Mouse (Mus musculus): ENCODE measurements around the gene Cpt1a. TPM values are rescaled to one million over a fixed set of nuclear protein-coding genes. Genes with fewer than 3 reads are reported as not detected.
A peak's percentile ranks its signal among the peaks of the same experiment; 100 is the strongest.

Cpt1a gene
- total RNA-seq, 2 experiments from 2014 or later = 24.0 to 30.0 TPM

DNA sequence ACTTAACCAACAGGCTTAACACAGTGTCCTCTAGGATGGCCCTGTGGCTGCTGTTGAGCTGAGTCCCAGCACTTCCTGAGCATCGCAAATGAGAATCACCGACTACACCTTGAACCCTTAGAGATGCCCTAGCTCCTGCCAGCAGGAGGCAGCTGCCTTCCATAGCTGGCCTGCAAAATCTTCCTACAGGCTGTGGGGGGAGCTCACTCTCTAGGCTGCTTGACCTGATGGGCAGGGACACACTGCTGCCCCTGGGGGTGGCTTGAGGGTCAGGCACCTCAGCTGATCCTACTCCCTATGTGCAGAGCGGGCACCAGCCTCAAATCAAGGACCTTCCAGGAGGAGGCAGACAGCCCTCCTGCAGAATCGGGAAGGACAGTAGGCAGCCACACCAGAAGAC, 35.5 kb downstream of the Cpt1a start:
- intact Hi-C loops (cut with DNase I) = no loop called here
- no peak for DNase-seq (ENCODE audit: low spot score in 2 of 2)

DNA sequence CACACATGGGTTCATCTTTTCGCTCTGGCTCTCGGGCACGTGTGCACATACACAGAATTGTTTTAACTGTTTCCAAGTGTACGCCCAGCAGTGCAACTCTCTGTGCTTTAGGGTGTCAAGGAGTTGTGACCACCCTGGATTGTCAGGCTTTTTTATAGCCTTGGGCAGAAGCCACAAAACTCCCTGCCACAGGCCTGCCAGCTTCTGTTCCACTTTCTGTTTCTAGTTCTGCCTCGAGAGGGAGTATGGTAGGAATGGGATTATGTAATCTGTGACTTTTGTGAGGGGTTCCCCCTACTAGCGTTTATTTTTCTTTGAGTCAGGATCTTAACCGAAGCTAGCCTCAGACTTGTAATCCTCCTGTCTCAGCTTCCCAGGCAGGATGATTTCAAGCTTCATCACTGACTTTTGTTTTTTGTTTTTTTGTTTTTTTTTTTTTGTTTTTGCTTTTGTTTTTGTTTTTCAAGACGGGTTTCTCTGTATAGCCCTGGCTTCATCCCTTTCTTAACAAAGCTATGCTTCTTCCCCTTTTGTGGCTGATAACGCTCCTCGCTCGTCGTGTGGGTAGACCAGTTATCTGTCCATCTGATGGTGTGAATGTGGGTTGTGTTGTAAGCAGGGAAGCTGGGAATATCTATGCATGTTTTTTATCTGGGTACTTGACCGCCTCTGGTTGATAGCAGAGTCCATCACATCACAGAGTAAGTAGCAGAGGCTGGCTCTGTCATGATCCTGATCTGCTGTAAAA, 37.9 kb downstream of the Cpt1a start:
- intact Hi-C loops (cut with DNase I) = no loop called here

DNA sequence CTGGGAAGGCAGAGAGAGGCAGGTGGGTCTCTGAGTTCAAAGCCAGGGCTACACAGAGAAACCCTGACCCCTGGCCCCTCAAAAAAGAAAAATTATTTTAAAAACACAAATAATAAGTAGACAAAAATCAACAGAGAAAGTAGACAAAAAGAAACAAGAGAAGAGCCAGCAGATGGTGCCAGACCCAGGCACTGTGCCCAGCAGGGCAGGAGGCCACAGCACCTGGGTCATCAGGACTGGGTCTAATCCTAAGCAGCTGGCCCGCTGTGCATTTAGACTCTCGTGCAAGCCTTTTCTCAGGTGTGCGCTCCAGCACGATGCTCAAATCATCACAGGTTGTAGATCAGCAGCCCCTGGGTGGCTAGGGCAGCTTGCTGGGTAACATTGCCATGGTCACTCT, 41.4 kb downstream of the Cpt1a start:
- intact Hi-C loops (cut with DNase I) = no loop called here
- no peak for DNase-seq (ENCODE audit: low spot score in 2 of 2)

More for the DNA sequence above, 37.9 kb downstream of the Cpt1a start:
- DNase-seq (ENCODE audit: low spot score in 2 of 2) = peak in 1 of 2 experiments; percentile 34

DNA sequence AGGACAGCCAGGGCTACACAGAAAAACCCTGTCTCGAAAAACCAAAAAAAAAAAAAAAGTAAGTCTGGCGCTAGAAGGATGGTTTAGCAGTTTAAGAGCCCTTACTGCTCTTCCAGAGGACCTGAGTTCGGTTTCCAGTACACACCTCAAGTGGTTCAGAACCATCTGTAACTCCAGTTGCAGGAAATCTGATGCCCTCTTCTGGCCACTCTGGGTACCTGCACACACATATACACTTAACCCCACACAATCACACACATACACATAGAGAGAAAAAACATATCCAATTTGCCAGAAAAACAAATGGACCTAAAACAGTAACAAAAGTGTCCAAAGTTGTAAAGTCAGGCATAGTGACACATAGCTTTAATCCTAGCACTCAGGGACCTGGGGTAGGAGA, 43.0 kb downstream of the Cpt1a start:
- DNase-seq (ENCODE audit: low spot score in 2 of 2) = no peak
- intact Hi-C loops (cut with DNase I) = no loop called here

DNA sequence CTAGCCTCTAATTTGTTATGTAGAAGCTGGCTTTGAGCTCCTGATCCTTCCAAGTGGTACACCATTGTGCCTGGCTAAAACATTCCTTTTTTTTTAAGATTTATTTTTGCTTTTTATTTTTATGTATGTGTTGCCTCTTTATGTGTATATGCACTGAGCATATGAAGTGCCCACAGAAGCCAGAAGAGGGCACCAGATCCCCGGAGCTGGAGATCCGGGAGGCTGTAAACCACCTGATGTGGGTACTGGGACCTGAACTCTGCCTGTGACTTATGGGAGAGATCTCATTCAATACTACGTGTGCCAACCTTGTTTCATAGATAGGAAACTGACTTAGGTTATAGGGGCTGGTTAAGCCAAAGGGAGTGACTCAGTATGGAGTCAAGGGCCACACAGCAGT, 46.1 kb downstream of the Cpt1a start:
- intact Hi-C loops (cut with DNase I) = no loop called here
- DNase-seq (ENCODE audit: low spot score in 2 of 2) = no peak

DNA sequence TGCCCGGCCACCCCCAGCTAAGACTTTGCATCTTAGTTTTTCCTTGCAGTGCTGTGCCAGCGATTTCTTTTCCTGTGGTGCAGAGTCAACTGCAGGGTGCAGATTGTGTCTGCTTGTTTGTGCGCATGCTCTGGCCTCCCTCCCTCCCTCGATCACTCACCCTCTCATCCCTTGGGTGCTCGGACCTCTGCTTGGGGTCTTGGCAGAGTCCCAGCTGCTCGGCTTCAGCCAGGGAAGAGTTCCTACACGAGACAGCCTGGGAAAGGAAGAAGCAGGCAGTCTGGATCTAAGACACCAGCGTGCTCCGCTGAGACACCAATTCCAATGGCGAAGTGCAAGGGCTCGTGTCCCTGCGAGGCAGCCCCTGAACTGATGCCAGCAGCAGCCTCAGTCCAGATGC, 51.2 kb downstream of the Cpt1a start:
- no peak for DNase-seq (ENCODE audit: low spot score in 2 of 2)
- intact Hi-C loops (cut with DNase I) = no loop called here

DNA sequence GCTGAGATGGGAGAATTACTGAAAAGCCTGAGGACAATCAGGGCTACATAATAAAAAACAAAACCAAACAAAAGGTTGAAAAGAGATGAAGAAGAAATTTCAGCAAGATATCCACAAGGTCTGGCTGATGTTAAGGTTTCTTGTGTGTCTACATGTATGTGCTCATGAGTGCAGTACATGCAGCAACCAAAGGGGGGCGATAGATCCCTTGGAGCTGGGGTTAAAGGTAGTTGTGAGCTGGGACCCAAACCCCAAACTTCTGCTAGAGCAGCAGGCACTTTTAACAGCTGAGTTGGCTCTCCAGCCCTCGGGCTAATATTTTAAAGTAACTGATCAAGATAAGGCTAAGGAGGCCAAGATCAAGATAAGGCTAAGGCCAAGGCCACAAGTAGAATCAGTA, 51.9 kb downstream of the Cpt1a start:
- intact Hi-C loops (cut with DNase I) = no loop called here
- DNase-seq (ENCODE audit: low spot score in 2 of 2) = no peak

DNA sequence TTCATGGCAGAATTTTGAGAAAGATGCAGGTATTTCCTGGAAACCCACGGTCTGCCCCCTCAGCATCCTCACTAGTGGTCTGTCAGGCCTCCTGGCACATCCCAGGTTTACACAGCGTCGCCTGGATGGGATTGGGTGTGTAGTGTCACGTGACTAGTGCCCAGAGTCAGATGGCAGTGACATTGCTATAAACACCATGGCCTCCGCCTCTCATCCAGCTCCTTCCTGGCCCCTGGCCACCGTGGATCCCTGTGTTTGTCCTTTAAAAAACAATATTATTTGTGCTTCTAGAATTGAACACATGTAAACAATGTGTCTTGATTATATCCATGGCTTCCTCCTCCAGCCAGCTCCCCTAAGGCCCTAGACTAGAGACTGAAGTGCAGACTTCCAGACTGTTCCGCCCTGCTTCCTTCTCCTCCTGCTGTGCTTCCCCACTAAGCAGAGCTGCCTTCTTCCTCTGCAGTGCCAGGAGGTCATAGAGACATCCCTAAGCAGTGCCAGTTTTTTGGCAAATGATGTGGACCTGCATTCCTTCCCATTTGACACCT, 53.9 kb downstream of the Cpt1a start:
- DNase-seq (ENCODE audit: low spot score in 2 of 2) = no peak
- intact Hi-C loops (cut with DNase I) = no loop called here

DNA sequence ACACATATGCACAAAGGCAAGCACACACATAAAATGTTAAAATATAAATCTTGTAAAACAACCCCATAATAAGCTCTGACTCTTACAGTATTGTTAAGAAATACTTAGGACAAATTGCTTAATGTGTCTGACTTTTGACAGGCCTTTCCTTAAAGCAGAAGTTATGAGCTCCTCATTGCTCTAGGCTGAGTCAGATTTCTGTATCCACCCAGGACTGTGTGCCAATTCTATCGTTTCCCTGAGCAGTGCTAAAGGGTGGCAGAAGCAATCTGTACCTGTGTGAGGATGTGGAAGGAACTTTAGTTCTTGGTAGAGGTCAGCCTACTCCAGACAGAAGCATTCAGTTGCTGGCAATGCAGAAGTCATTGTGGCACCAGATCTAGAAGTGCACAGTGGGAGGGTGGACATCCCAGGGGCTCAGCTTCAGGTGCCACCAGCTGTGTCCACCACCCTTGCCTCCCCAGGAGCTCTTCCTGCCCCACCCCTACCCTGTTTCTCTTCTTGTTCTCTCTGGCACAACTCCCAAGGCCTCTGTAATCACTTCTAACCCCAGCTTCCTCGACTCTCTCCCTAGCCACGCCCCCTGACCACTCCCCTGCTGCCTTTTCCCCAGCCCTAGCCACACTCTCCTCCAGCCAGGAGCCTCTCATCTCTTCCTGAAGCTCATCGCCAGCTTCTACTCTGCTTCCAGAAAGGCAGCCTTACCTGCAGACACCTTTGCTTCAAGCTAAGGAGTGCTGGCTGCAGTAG, 55.0 kb downstream of the Cpt1a start:
- DNase-seq (ENCODE audit: low spot score in 2 of 2) = no peak
- intact Hi-C loops (cut with DNase I) = no loop called here

DNA sequence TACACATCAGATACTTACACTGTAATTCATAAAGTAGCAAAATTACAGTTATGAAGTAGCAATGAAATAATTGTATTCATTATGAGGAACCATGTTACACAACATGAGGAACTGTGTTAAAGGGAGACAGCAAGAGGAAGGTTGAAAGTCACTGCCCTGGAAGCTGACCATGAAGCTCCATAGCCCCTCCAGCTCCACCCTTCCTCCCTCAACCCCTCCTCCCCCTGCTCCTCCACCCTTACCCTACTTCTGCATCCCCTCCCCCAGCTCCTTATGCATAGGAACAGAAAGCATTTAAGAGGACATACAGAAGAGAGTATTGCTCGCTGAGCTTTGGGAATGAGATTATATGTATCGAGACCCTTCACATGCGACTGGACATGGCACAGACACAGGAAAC, 56.5 kb downstream of the Cpt1a start:
- DNase-seq (ENCODE audit: low spot score in 2 of 2) = no peak
- intact Hi-C loops (cut with DNase I) = no loop called here

DNA sequence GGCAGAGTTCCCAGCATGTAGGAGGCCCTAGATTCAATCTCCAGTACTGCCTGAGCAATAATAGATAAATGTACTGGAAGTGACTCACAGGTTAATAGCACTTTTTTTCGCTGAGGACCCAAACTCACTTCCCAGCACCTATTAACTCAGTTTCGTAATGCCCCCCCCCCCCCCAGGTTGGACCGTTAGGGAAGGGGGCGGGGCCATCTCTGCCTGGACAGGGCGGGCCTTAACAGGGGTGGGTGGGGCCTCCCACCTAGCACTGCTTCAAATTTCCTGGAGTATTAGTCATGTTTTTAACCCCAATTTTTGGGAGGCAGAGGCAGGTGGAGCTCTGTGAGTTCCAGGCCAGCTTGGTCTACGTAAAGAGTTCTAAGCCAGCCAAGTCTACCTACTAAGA, 65.9 kb downstream of the Cpt1a start:
- intact Hi-C loops (cut with DNase I) = no loop called here

DNA sequence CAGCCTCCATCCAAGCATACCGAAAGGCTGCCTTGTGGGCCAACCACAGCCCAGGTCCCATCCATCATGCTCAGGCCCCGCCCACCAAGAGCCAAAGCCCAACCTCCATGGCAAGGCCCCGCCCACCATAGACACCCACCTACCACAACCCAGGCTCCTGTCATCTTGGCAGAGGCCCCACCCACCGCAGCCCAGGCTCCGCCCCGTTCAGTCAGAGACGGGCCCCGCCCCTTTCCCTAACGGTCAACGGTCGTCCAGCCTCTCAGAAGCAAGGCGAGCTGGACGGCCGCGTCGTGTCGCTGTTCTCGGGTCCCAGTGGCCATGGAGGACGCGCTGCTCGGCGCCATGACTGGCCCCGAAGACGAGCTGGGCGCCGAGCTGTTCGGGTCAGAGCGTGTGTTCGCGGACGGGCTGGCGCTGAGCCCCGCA, 66.5 kb downstream of the Cpt1a start, which contains the start of gene Tesmin:
Gene Tesmin, plus strand, starts transcription at position 229 of the 429 bp plus-strand sequence.
- DNase-seq (ENCODE audit: low spot score in 2 of 2) = peak; percentile 64 to 81
- intact Hi-C loops (cut with DNase I) = loop anchor here (1.0 kb wide), 1 partner anchor 62 kb away; no protein-coding TSS in a partner anchor

More for the DNA sequence above, 65.9 kb downstream of the Cpt1a start:
- DNase-seq (ENCODE audit: low spot score in 2 of 2) = no peak

DNA sequence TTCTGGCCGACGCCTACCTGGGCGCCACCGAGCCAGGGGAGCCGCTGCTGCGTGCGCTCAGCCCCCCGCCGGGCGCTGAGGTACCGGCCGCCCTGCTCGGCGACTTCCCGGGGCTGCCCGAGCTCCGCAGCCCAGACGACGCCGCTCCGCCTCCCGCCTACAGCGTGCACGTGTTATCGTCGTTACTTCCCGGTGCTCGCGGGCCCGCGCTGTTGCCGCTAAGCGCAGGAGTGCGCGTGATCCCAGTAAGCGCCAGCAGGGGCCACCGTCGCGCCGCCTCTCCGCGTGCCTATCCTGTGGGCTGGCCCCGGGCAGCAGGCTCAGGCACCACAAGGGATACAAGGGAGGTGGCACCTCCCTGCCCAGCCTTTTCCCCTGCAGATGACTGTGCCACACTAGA, 67.0 kb downstream of the Cpt1a start:
- intact Hi-C loops (cut with DNase I) = loop anchor here (1.0 kb wide), 1 partner anchor 61 kb away; no protein-coding TSS in a partner anchor
- peak; percentile 87 for DNase-seq (ENCODE audit: low spot score in 2 of 2)

DNA sequence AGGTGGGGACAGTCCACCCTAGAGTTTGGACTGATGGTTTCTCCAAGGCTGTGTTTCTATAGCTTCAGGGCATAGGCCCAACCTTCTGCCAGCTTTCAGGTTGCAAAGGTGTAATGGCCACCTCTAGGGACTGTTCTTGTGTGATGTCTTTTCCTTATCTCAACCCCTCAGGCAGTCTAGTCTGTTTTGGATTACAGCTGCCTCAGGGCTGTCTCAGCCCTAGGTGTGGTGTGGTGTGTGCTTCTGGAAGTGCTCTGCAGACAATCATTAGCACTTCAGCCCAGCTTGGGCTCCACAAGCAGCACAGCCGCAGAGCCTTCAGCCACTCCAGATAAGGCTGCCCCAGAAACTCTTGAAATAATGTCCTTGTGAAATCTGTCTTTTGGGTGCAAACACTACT, 70.2 kb downstream of the Cpt1a start:
- no peak for DNase-seq (ENCODE audit: low spot score in 2 of 2)
- intact Hi-C loops (cut with DNase I) = no loop called here

DNA sequence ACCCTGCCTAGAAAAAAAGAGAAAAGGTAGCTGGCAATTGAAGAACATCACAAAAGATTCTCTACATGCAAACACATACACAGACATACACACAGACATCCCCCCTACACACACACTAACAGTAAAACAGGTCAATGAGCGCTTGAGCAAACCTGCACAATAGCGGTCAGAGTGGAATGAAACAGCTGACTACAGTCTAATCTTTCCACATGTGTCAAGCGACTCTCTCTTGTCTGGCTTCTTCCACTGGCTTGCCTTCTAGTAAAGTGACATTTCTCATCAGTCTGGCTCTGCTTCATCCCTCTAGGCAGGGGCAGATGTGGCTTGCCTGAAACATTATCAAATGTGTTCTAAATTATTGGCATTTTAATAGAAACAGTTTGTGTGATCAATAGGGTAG, 72.1 kb downstream of the Cpt1a start:
- intact Hi-C loops (cut with DNase I) = no loop called here
- DNase-seq (ENCODE audit: low spot score in 2 of 2) = no peak

DNA sequence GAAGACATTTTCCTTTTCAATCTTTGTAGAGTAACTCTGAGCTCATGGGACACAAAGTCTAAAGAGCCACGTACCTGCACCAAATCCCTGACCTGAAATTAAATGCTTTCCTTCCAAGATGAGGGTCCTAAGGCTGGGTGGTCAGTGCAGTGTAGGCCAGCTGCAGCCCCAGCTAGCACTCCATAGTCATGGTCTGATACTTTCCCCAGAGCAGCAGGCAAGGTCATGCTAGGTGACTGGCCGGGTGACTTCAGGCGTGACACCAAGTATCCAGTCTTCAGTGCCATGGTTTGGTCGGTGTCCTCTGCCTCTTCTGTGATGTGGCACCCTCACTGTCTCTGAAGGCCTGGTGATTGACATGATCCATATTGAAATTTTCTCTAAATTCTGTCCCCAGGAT, 77.9 kb downstream of the Cpt1a start:
- intact Hi-C loops (cut with DNase I) = no loop called here
- no peak for DNase-seq (ENCODE audit: low spot score in 2 of 2)

DNA sequence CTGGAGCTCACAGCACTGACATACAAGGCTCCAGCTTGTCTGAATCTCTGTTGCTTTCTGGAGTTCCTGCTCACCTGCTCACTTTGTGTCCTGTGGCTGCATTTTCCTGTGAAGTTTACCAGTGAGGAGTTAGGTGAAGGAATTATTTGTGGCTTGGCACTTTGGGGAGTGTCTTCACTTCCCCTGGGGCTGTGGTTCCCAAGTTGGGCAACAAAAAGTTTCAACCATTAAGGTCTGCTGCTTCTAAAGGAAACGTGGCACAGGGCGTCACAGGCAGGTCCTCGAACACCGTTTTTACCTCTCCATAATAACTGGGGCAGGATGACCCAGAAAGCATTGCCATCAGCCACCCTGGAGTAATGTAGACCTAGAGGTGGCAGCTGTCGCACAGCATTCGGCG, 79.4 kb downstream of the Cpt1a start:
- intact Hi-C loops (cut with DNase I) = no loop called here
- DNase-seq (ENCODE audit: low spot score in 2 of 2) = no peak

DNA sequence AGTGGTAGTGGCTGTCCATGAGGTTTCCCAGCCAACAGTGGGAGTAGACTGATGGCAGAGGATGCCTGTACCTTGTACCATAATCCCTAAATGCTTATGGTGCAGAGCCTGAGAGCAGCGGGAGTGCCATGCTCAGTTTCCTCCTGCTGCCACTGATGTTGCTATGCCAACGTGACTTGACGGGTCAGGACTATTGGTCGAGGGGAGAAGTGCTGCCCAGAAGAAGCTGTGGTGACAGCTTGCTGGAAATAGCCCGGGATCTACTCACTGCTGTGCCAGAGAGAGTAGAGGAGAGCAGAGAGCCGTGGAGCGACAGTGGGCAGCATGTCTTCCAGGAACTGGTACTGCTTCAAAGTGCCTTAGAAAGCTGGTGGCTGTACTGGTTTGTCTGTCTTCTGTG, 79.8 kb downstream of the Cpt1a start:
- no peak for DNase-seq (ENCODE audit: low spot score in 2 of 2)
- intact Hi-C loops (cut with DNase I) = no loop called here

DNA sequence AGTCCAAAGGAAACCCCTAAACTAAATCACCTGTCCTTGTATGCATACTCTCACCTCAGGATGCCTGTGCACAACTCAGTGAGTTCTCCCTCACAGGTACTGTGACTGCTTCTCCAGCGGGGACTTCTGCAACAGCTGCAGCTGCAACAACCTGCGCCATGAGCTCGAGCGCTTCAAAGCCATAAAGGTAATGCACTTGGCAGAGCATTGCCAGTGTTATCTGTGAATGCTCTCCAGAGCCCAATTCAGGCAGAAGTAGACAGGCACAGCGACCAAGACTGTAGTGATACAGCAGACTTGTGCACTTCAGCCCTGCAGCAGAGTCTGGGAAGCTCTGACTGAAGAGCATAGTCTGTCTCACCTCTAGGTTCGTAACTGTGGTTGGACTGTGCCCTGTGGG, 80.3 kb downstream of the Cpt1a start:
- intact Hi-C loops (cut with DNase I) = no loop called here
- no peak for DNase-seq (ENCODE audit: low spot score in 2 of 2)

DNA sequence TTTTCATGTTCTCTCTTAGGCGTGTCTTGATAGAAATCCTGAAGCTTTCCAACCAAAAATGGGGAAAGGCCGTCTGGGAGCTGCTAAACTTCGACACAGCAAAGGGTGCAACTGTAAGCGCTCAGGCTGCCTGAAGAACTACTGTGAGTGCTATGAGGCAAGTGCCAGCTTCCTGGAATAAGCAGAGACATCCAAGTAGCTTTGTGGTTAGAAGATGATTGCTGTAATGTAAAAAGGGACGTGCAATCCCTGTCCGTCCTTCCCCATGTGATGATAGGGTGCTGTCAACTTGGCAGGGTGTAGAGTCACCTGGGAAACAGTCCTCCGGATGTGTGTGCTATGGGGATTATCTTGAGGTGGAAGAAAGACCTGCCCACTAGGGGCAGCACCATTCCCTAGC, 81.9 kb downstream of the Cpt1a start:
- DNase-seq (ENCODE audit: low spot score in 2 of 2) = no peak
- intact Hi-C loops (cut with DNase I) = no loop called here

Measured in left cerebral cortex, postnatal 25 days (tissue).